Mouse (Mus musculus): ENCODE measurements around the gene Adamts7. TPM values are rescaled to one million over a fixed set of nuclear protein-coding genes. Genes with fewer than 3 reads are reported as not detected.

Gene Adamts7
- polyA plus RNA-seq, 1 experiment from 2014 or later, result 14.2 TPM

DNA sequence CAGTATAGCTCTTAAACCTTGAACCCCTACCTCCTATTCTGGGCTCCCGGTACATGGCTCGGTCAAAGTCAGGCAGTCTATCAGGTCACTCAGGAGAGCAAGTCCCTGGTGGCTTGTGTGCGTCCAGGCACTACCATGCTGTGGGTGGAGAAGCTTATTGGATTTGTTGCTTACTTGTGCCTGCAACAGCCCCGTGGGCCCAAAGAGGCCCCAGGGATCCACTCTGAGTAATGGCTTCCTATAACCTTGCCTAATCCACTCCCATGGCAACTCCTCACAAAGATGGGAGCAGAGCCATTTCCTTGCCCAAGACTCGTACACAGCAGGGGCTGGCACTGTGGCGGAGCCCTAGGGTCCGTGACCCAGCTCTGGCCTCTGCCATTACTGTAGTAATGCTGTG lies 38.2 kb downstream of the Adamts7 start:
- no peak overlapping the region for H3K9ac ChIP-seq
- H3K27ac ChIP-seq, result no peak overlapping the region
- H3K36me3 ChIP-seq, result peaks cover 55% of the 10 kb centered on the region
- peaks cover 5% of the 10 kb centered on the region; the same call in 1 of the 2 replicates for H3K4me1 ChIP-seq
- H3K4me2 ChIP-seq, result no peak overlapping the region
- H3K27me3 ChIP-seq, result no peaks in the 10 kb centered on the region
- no peak overlapping the region for H3K4me3 ChIP-seq
- WGBS, result 87% methylated on average over 7 of the region's 7 CpGs
- no peaks in the 10 kb centered on the region for H3K9me3 ChIP-seq
- no peak for ATAC-seq (ENCODE audit: insufficient number of reproducible peaks, low FRiP score, low TSS enrichment, low read depth)

DNA sequence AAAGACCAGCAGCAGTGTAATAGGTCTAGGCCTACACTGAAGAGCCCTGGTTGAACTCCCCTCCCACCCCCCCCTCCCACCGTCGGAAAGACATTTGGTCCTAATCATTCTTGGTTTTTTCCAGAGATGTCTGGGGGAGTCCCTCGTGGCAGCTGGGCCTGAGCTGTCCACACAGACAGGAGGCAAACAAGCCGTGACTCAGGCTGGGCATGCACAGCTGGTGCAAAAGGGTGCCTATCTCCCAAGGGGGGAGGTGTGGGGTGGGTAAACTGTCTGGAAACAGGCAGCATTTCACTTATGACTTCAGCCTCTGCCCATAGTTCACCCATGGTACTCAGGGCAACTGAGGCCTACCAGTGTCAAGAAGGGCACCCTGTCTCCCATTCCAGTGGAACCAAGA lies 38.7 kb downstream of the Adamts7 start:
- Histone ChIP-seq H3K36me3 (peaks cover 58% of the 10 kb centered on the region), H3K4me3 (no peak overlapping the region), H3K4me2 (no peak overlapping the region), H3K27ac (no peak overlapping the region), H3K9ac (no peak overlapping the region), H3K4me1 (peaks cover 5% of the 10 kb centered on the region; the same call in 1 of the 2 replicates), H3K9me3 (no peaks in the 10 kb centered on the region), H3K27me3 (no peaks in the 10 kb centered on the region)
- no peak for ATAC-seq (ENCODE audit: insufficient number of reproducible peaks, low FRiP score, low TSS enrichment, low read depth)
- 41% methylated on average over 4 of the region's 4 CpGs for WGBS

DNA sequence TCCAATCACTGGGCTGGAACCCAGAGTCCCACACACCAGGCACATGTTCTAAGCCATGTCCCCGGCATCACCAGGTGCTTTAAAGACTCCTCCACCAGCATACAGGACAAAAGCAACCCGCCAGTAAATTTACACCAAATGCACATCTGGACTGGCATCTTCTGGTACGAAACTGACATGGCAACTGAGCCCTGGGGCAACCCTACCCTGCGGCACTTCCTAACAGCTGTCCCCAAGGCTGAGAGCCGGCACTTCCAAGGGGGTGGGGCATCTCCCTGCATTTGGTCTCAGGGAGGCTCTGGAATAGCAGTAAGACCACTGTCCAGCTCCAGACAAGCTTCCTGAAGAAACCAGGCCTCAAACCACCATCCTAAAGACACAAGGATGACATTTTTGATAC lies 40.4 kb downstream of the Adamts7 start:
- H3K9me3 ChIP-seq, result no peaks in the 10 kb centered on the region
- peaks cover 5% of the 10 kb centered on the region; the same call in 1 of the 2 replicates for H3K4me1 ChIP-seq
- ATAC-seq (ENCODE audit: insufficient number of reproducible peaks, low FRiP score, low TSS enrichment, low read depth), result no peak
- no peak overlapping the region for H3K9ac ChIP-seq
- no peak overlapping the region for H3K4me2 ChIP-seq
- H3K27ac ChIP-seq, result no peak overlapping the region
- no peak overlapping the region for H3K4me3 ChIP-seq
- WGBS, result 66% methylated on average over 5 of the region's 5 CpGs
- no peaks in the 10 kb centered on the region for H3K27me3 ChIP-seq
- H3K36me3 ChIP-seq, result peaks cover 70% of the 10 kb centered on the region

DNA sequence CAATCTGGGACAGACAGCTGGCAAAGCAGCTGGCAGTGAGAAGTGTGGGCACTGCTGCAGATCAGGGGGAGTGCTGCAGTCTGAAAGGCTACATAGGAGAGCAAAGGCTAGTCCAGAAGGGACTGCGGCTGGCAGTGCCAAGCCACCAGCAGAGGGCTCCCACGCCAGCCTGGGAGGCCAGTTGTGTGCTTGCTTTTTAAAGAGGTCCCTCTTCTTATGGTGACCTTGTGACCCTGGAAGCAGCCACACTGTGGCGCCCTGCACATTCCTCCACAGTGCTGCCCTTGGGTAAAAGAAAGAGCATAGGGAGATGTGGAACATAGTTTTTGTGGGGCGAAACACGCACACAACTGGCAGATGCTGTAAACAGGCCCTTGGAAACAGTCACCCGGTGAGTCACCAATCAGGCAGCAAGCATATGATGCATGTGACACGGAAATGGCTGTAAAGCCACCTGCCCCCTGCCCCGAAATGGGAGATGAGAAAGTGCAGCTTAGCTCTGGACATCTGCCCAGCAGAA lies 41.6 kb downstream of the Adamts7 start:
- WGBS, result 66% methylated on average over 8 of the region's 8 CpGs
- H3K9ac ChIP-seq, result no peak overlapping the region
- peaks cover 74% of the 10 kb centered on the region for H3K36me3 ChIP-seq
- no peak overlapping the region for H3K27ac ChIP-seq
- H3K4me3 ChIP-seq, result no peak overlapping the region
- H3K4me2 ChIP-seq, result no peak overlapping the region
- no peak for ATAC-seq (ENCODE audit: insufficient number of reproducible peaks, low FRiP score, low TSS enrichment, low read depth)
- H3K27me3 ChIP-seq, result no peaks in the 10 kb centered on the region
- no peaks in the 10 kb centered on the region for H3K4me1 ChIP-seq
- no peaks in the 10 kb centered on the region for H3K9me3 ChIP-seq

DNA sequence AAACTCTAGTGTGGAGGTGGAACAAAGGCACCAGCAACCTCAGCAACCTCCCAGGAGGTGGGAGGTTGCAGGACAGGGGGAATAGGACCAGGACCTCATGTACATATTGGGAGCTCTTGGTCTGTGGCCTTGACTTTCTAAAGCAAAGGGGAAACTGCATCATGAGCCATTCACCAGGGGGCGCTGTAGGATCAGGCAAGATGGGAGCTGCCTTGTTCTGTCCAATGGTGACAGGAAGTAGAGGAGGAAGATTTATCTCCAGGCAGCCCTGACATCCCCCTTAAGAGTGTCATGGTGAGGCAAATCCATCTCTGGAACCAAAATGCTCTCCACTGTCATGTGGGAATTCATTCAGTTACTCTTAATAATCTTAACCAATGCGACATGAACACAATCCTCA lies 43.6 kb downstream of the Adamts7 start:
- H3K9me3 ChIP-seq, result no peaks in the 10 kb centered on the region
- H3K27me3 ChIP-seq, result no peaks in the 10 kb centered on the region
- H3K27ac ChIP-seq, result no peak overlapping the region
- no peak for ATAC-seq (ENCODE audit: insufficient number of reproducible peaks, low FRiP score, low TSS enrichment, low read depth)
- H3K36me3 ChIP-seq, result peaks cover 70% of the 10 kb centered on the region
- WGBS, result 46% methylated on average over 2 of the region's 2 CpGs
- no peak overlapping the region for H3K9ac ChIP-seq
- no peaks in the 10 kb centered on the region for H3K4me1 ChIP-seq
- H3K4me2 ChIP-seq, result no peak overlapping the region
- H3K4me3 ChIP-seq, result no peak overlapping the region

DNA sequence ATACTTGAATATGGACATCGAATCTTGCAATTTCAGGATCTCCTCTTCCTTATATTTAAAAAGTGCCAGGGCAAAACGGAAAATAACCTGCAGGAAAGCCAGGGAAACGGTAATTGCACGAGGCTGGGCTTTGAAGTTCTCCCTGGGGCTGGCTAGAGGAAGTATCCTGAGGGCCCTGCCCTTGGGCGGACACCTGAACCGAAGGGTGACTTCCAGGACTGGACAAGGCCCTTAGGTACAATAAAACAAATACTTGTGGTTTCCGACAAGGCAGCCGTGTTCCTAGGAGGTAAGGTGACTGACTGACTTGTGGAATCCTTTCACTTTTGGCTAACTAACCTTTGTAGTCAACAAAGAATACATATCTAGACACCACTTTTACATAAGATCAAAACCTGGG lies 44.9 kb downstream of the Adamts7 start:
- H3K9me3 ChIP-seq, result no peaks in the 10 kb centered on the region
- no peak overlapping the region for H3K4me3 ChIP-seq
- ATAC-seq (ENCODE audit: insufficient number of reproducible peaks, low FRiP score, low TSS enrichment, low read depth), result no peak
- H3K4me2 ChIP-seq, result no peak overlapping the region
- no peaks in the 10 kb centered on the region for H3K27me3 ChIP-seq
- H3K4me1 ChIP-seq, result no peaks in the 10 kb centered on the region
- H3K27ac ChIP-seq, result no peak overlapping the region
- H3K36me3 ChIP-seq, result peaks cover 74% of the 10 kb centered on the region
- no peak overlapping the region for H3K9ac ChIP-seq
- 65% methylated on average over 8 of the region's 8 CpGs for WGBS

DNA sequence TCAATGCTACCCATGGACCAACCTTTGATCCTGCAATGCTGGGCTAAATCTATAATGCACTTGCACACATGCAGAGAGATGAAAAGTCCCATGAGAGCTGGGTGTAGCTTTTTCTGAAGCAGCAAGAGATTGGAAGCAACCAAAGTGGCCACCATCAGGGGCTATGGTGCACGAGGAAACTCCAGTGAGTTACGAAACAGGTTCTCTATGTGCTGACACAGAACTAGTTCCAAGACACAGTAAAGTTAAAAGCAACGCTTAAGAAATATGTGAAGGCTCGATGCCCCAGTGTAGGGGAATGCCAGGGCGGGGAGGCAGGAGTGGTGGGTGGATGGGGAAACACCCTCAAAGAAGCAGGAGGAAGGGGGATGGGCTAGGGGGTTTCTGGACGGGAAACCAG lies 45.8 kb downstream of the Adamts7 start:
- no peak for ATAC-seq (ENCODE audit: insufficient number of reproducible peaks, low FRiP score, low TSS enrichment, low read depth)
- H3K4me3 ChIP-seq, result no peak overlapping the region
- H3K4me2 ChIP-seq, result no peak overlapping the region
- H3K36me3 ChIP-seq, result peaks cover 75% of the 10 kb centered on the region
- H3K27me3 ChIP-seq, result no peaks in the 10 kb centered on the region
- 79% methylated on average over 6 of the region's 6 CpGs for WGBS
- no peak overlapping the region for H3K9ac ChIP-seq
- no peaks in the 10 kb centered on the region for H3K9me3 ChIP-seq
- no peak overlapping the region for H3K27ac ChIP-seq
- no peaks in the 10 kb centered on the region for H3K4me1 ChIP-seq

DNA sequence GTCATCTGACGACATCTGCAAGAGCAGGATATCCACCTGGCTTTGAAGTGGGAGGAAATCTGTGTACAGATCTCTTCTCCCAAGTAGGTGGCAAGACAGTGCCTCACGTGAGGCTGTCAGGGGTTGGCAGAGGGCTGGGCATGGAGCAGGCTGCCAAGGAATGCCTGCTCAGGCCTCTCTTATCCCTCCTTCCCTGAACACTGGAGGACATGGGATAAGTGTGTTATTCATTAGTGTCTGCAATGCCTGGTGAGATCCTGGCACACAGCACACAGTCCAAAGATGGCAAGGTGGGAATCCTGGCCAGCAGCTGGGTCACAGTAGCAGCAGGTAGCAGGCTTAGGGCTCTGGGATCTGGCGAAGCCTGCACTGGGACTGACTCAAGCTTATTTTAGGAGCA lies 50.3 kb downstream of the Adamts7 start:
- 86% methylated on average over 3 of the region's 3 CpGs for WGBS
- Histone ChIP-seq H3K27me3 (no peaks in the 10 kb centered on the region), H3K4me1 (no peaks in the 10 kb centered on the region), H3K27ac (no peak overlapping the region), H3K4me3 (no peak overlapping the region), H3K4me2 (no peak overlapping the region), H3K9me3 (no peaks in the 10 kb centered on the region), H3K36me3 (peaks cover 60% of the 10 kb centered on the region), H3K9ac (no peak overlapping the region)
- ATAC-seq (ENCODE audit: insufficient number of reproducible peaks, low FRiP score, low TSS enrichment, low read depth), result no peak

DNA sequence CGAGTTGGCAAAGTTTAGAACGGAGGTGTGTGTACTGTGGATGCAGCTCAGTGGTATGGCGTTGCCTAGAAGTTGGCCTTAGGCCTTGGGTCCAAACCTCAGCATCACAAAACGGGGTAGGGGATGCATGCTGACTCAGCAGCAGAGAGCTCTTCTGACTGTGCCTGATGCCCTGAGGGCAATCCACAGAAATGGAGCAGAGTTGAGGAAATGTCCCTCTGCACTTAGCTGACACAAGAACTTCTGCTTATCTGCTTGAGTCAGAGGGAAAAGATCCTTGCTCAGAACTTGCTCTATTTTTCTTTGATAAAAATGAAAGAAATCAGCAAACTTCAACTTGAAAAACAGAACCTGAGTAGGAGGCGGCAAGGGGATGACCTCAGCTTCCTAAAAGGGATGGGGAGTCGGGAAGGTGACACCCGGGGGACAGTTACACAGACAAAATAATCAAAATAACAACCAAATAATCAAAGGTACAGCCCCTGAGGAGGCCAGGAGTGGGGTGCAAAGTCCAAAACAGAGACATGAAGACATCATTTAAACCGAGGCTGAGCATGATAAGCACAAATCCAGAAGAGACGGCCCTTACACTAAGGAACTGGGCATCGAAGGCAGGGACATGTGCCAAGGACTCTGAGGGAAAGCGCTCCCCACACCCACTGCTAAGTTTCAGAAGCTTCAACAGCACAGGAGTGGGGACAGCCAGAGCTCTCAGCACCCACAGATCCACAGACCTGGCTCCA lies 53.6 kb downstream of the Adamts7 start:
- no peak for ATAC-seq (ENCODE audit: insufficient number of reproducible peaks, low FRiP score, low TSS enrichment, low read depth)
- WGBS, result 82% methylated on average over 11 of the region's 11 CpGs
- no peaks in the 10 kb centered on the region for H3K4me1 ChIP-seq
- no peak overlapping the region for H3K9ac ChIP-seq
- H3K27ac ChIP-seq, result no peak overlapping the region
- no peak overlapping the region for H3K4me3 ChIP-seq
- no peaks in the 10 kb centered on the region for H3K27me3 ChIP-seq
- peaks cover 64% of the 10 kb centered on the region for H3K36me3 ChIP-seq
- H3K4me2 ChIP-seq, result no peak overlapping the region
- no peaks in the 10 kb centered on the region for H3K9me3 ChIP-seq

DNA sequence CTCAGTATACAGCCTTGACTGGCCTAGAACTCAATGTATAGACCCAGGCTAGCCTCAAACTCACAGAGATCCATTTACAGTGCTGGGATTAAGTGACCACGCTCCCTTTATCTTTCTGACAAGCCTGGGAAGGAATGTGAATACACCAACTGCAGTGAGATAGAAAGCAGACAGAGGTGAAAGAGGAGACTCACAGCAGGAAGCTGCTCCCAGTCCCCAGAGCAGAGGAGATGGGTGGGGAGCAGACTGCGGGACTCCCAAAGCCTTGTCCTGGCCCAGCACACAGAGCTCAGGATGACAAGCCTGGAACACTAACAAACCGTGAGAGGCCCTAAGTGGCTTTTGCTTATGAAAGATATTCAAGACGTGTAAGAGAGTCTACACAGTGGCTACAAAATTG lies 54.6 kb downstream of the Adamts7 start:
- Histone ChIP-seq H3K27me3 (no peaks in the 10 kb centered on the region), H3K9me3 (no peaks in the 10 kb centered on the region), H3K4me2 (no peak overlapping the region), H3K4me3 (no peak overlapping the region), H3K27ac (no peak overlapping the region), H3K36me3 (peaks cover 65% of the 10 kb centered on the region), H3K9ac (no peak overlapping the region), H3K4me1 (no peaks in the 10 kb centered on the region)
- WGBS, result 66% methylated on average over 4 of the region's 4 CpGs
- ATAC-seq (ENCODE audit: insufficient number of reproducible peaks, low FRiP score, low TSS enrichment, low read depth), result no peak

DNA sequence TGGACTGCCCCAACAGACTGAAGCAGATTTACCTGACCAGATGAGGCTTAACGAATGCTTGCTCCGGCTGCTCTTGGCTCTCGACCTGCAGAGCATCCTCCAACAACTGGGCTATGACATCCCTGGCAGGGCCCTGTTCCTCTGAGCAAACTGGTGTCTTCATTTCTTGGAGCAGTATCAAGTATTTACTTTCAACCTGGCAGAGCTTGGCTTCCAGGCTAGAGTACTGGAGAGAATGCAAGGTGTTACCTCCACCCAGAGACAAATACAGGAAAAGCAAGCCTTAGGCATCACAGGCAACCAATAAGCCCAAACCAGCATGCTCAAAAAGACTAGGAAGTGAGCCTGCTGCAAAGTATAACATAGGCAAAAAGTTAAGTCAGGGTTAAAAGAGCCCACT lies 59.4 kb downstream of the Adamts7 start:
- H3K27ac ChIP-seq, result no peak overlapping the region
- 87% methylated on average over 3 of the region's 3 CpGs for WGBS
- no peak overlapping the region for H3K9ac ChIP-seq

GRCm38 (mm10) chr9:90226081-90226741 lies 63.3 kb downstream of the Adamts7 start:
- Histone ChIP-seq H3K4me3 (no peak overlapping the region), H3K9ac (no peak overlapping the region), H3K27ac (no peak overlapping the region), H3K4me1 (no peaks in the 10 kb centered on the region), H3K27me3 (no peaks in the 10 kb centered on the region), H3K4me2 (no peak overlapping the region), H3K36me3 (peaks cover 40% of the 10 kb centered on the region), H3K9me3 (no peaks in the 10 kb centered on the region)
- 86% methylated on average over 21 of the region's 21 CpGs for WGBS
- ATAC-seq (ENCODE audit: insufficient number of reproducible peaks, low FRiP score, low TSS enrichment, low read depth), result no peak

More for the DNA sequence above, 59.4 kb downstream of the Adamts7 start:
- Histone ChIP-seq H3K4me3 (no peak overlapping the region), H3K36me3 (peaks cover 60% of the 10 kb centered on the region), H3K9me3 (no peaks in the 10 kb centered on the region), H3K4me2 (no peak overlapping the region), H3K27me3 (no peaks in the 10 kb centered on the region), H3K4me1 (no peaks in the 10 kb centered on the region)
- ATAC-seq (ENCODE audit: insufficient number of reproducible peaks, low FRiP score, low TSS enrichment, low read depth), result no peak

Data from limb, embryonic 15.5 days (tissue).